Mouse (Mus musculus): ENCODE measurements around the gene Zfp710.

DNA sequence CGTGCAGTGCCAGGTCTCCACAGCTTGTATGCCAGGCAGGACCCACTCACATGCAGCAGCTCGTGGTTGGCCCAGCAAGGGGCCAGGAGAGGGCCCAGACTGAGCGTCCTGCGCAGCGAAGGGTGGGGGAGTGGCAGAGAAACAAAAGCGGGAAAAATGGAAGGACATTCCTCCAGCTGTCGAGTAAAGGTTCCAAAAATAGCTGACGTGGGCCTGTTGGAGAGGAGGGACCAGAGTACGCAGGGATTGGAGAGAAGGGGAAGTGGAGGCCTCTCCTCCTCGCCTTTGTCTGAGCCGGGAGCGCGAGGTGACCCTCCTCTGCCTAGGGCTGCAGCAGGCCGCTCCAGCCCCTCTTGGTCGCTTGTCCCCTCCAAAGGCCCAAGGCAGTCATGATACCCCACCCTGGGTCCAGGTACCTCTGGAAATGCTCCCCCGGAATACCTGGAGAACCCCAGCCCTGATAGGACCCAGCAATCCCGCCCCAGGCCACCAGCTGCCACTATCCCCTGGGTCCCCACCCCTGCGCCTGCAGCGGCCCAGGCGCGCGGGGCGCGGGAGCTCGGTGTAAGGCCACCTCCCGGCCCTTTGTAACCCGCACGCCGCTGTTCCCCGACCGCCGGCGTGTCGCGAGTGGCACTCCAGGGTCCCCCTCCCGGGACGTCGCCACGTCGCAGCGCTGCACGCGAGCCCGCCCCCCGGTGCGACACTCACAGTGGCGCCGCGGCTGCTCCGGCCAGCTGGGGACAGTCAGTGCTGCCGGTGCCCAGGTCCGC lies 90.0 kb downstream of the Zfp710 start:
- TF ChIP-seq TAL1 (IDR thresholded peaks at IDR 0.05; ENCODE audit: low read length) (no peak), GATA1 (IDR thresholded peaks at IDR 0.05; ENCODE audit: low read length) (no peak)
